Mouse (Mus musculus): ENCODE data around the gene Foxf1. TPM values are rescaled to one million over a fixed set of nuclear protein-coding genes. Genes with fewer than 3 reads are reported as not detected.
A peak's percentile ranks its signal among the peaks of the same experiment; 100 is the strongest.

Gene Foxf1
- polyA plus RNA-seq, 1 experiment from 2014 or later, result 0.80 TPM

- no peaks in the 10 kb centered on the region for H3K9me3 ChIP-seq (ENCODE audit: control insufficient read depth, low read length)
- peaks cover 23% of the 10 kb centered on the region for H3K36me3 ChIP-seq (ENCODE audit: control insufficient read depth, insufficient read depth, low read length)
- H3K9ac ChIP-seq (ENCODE audit: low read length), result peak within 1 kb of the TSS; percentile 92
- peak within 1 kb of the TSS; percentile 63 to 94 for H3K4me3 ChIP-seq (ENCODE audit: control insufficient read depth in 1 of 2, insufficient read depth in 1 of 2, low read depth in 1 of 2, low read length in 2 of 2)
- peaks cover 3% of the 10 kb centered on the region; the same call in 1 of the 2 replicates for H3K27me3 ChIP-seq (ENCODE audit: control insufficient read depth, insufficient read depth, low read length)
- H3K4me1 ChIP-seq (ENCODE audit: control insufficient read depth in 2 of 2, insufficient read depth in 2 of 2, low read length in 2 of 2), result peaks cover 3 to 31% of the 10 kb centered on the region in 2 experiments; a peak in 3 of 4 replicates
- peak within 1 kb of the TSS; percentile 90 for H3K4me2 ChIP-seq (ENCODE audit: low read length)
- H3K27ac ChIP-seq (replicated peaks in 1 of 2; ENCODE audit: control insufficient read depth in 1 of 2, insufficient read depth in 1 of 2, low read depth in 2 of 2, low read length in 2 of 2), result peak within 1 kb of the TSS; percentile 18 to 76
- peak; percentile 83 for ATAC-seq (ENCODE audit: insufficient number of reproducible peaks, insufficient read depth, low FRiP score, low read depth)
- WGBS, result 1% methylated on average over 75 of the region's 75 CpGs
Measured at GRCm38 (mm10) chr8:121107668-121108656, 23.8 kb downstream of the Foxf1 start, which contains the start of gene Mthfsd. Mthfsd (minus strand) TSS chr8:121108392.

- peak overlapping the region; percentile 92 for H3K9ac ChIP-seq (ENCODE audit: low read length)
- H3K27me3 ChIP-seq (ENCODE audit: control insufficient read depth, insufficient read depth, low read length), result peaks cover 5% of the 10 kb centered on the region
- peaks cover 20% of the 10 kb centered on the region for H3K36me3 ChIP-seq (ENCODE audit: control insufficient read depth, insufficient read depth, low read length)
- WGBS, result 20% methylated on average over 5 of the region's 5 CpGs
- H3K4me1 ChIP-seq (ENCODE audit: control insufficient read depth in 2 of 2, insufficient read depth in 2 of 2, low read length in 2 of 2), result peaks cover 3 to 29% of the 10 kb centered on the region in 2 experiments; a peak in 3 of 4 replicates
- H3K4me3 ChIP-seq (ENCODE audit: control insufficient read depth in 1 of 2, insufficient read depth in 1 of 2, low read depth in 1 of 2, low read length in 2 of 2), result peak overlapping the region; percentile 63 to 94
- no peak for ATAC-seq (ENCODE audit: insufficient number of reproducible peaks, insufficient read depth, low FRiP score, low read depth)
- no peaks in the 10 kb centered on the region for H3K9me3 ChIP-seq (ENCODE audit: control insufficient read depth, low read length)
- peak overlapping the region; percentile 90 for H3K4me2 ChIP-seq (ENCODE audit: low read length)
- peak overlapping the region in 1 of 2 experiments; percentile 17; a peak in 3 of 4 replicates for H3K27ac ChIP-seq (replicated peaks in 1 of 2; ENCODE audit: control insufficient read depth in 1 of 2, insufficient read depth in 1 of 2, low read depth in 2 of 2, low read length in 2 of 2)
Measured at GRCm38 (mm10) chr8:121108657-121109056, 24.5 kb downstream of the Foxf1 start.

GRCm38 (mm10) chr8:121111145-121111907 lies 27.1 kb downstream of the Foxf1 start:
- WGBS, result 43% methylated on average over 7 of the region's 7 CpGs
- no peak for ATAC-seq (ENCODE audit: insufficient number of reproducible peaks, insufficient read depth, low FRiP score, low read depth)
- Histone ChIP-seq H3K4me3 (ENCODE audit: control insufficient read depth in 1 of 2, insufficient read depth in 1 of 2, low read depth in 1 of 2, low read length in 2 of 2) (no peak overlapping the region), H3K36me3 (ENCODE audit: control insufficient read depth, insufficient read depth, low read length) (0 out of 2 replicates have a peak, but pooled peaks cover under 1% of the 10 kb centered on the region), H3K9ac (ENCODE audit: low read length) (no peak overlapping the region), H3K4me2 (ENCODE audit: low read length) (no peak overlapping the region), H3K27ac (replicated peaks in 1 of 2; ENCODE audit: control insufficient read depth in 1 of 2, insufficient read depth in 1 of 2, low read depth in 2 of 2, low read length in 2 of 2) (no peak overlapping the region), H3K27me3 (ENCODE audit: control insufficient read depth, insufficient read depth, low read length) (peaks cover 28% of the 10 kb centered on the region), H3K4me1 (ENCODE audit: control insufficient read depth in 2 of 2, insufficient read depth in 2 of 2, low read length in 2 of 2) (peaks cover 3 to 29% of the 10 kb centered on the region in 2 experiments; a peak in 3 of 4 replicates), H3K9me3 (ENCODE audit: control insufficient read depth, low read length) (no peaks in the 10 kb centered on the region)

GRCm38 (mm10) chr8:121113261-121113660 lies 29.1 kb downstream of the Foxf1 start:
- Histone ChIP-seq H3K9ac (ENCODE audit: low read length) (peak overlapping the region; percentile 21; the same call in 1 of the 2 replicates), H3K4me1 (ENCODE audit: control insufficient read depth in 2 of 2, insufficient read depth in 2 of 2, low read length in 2 of 2) (peaks cover 3 to 20% of the 10 kb centered on the region in 2 experiments; a peak in 3 of 4 replicates), H3K9me3 (ENCODE audit: control insufficient read depth, low read length) (0 out of 2 replicates have a peak, but pooled peaks cover 4% of the 10 kb centered on the region), H3K27me3 (ENCODE audit: control insufficient read depth, insufficient read depth, low read length) (peaks cover 46% of the 10 kb centered on the region), H3K36me3 (ENCODE audit: control insufficient read depth, insufficient read depth, low read length) (no peaks in the 10 kb centered on the region; the same call in 1 of the 2 replicates), H3K27ac (replicated peaks in 1 of 2; ENCODE audit: control insufficient read depth in 1 of 2, insufficient read depth in 1 of 2, low read depth in 2 of 2, low read length in 2 of 2) (no peak overlapping the region), H3K4me2 (ENCODE audit: low read length) (0 out of 2 replicates have a peak overlapping the region, but pooled peaks have one; percentile 23), H3K4me3 (ENCODE audit: control insufficient read depth in 1 of 2, insufficient read depth in 1 of 2, low read depth in 1 of 2, low read length in 2 of 2) (no peak overlapping the region)
- WGBS, result 2% methylated on average over 21 of the region's 21 CpGs
- ATAC-seq (ENCODE audit: insufficient number of reproducible peaks, insufficient read depth, low FRiP score, low read depth), result no peak; the same call in 1 of the 2 replicates

- H3K9me3 ChIP-seq (ENCODE audit: control insufficient read depth, low read length), result 0 out of 2 replicates have a peak, but pooled peaks cover 4% of the 10 kb centered on the region
- no peak for ATAC-seq (ENCODE audit: insufficient number of reproducible peaks, insufficient read depth, low FRiP score, low read depth)
- H3K27me3 ChIP-seq (ENCODE audit: control insufficient read depth, insufficient read depth, low read length), result peaks cover 59% of the 10 kb centered on the region
- 2% methylated on average over 25 of the region's 25 CpGs for WGBS
- H3K4me3 ChIP-seq (ENCODE audit: control insufficient read depth in 1 of 2, insufficient read depth in 1 of 2, low read depth in 1 of 2, low read length in 2 of 2), result peak overlapping the region; percentile 25 to 50
- peak overlapping the region; percentile 78 for H3K4me2 ChIP-seq (ENCODE audit: low read length)
- H3K9ac ChIP-seq (ENCODE audit: low read length), result peak overlapping the region; percentile 13; the same call in 1 of the 2 replicates
- no peak overlapping the region for H3K27ac ChIP-seq (replicated peaks in 1 of 2; ENCODE audit: control insufficient read depth in 1 of 2, insufficient read depth in 1 of 2, low read depth in 2 of 2, low read length in 2 of 2)
- no peaks in the 10 kb centered on the region; the same call in 1 of the 2 replicates for H3K36me3 ChIP-seq (ENCODE audit: control insufficient read depth, insufficient read depth, low read length)
- H3K4me1 ChIP-seq (ENCODE audit: control insufficient read depth in 2 of 2, insufficient read depth in 2 of 2, low read length in 2 of 2), result peaks cover 3 to 4% of the 10 kb centered on the region in 2 experiments; a peak in 2 of 4 replicates
Measured at GRCm38 (mm10) chr8:121115136-121115535, 30.9 kb downstream of the Foxf1 start.

- Histone ChIP-seq H3K4me3 (ENCODE audit: control insufficient read depth in 1 of 2, insufficient read depth in 1 of 2, low read depth in 1 of 2, low read length in 2 of 2) (peak within 1 kb of the TSS; percentile 50 to 70), H3K27me3 (ENCODE audit: control insufficient read depth, insufficient read depth, low read length) (peaks cover 65% of the 10 kb centered on the region), H3K36me3 (ENCODE audit: control insufficient read depth, insufficient read depth, low read length) (no peaks in the 10 kb centered on the region; the same call in 1 of the 2 replicates), H3K27ac (replicated peaks in 1 of 2; ENCODE audit: control insufficient read depth in 1 of 2, insufficient read depth in 1 of 2, low read depth in 2 of 2, low read length in 2 of 2) (peak within 1 kb of the TSS; percentile 82 to 89), H3K4me1 (ENCODE audit: control insufficient read depth in 2 of 2, insufficient read depth in 2 of 2, low read length in 2 of 2) (peaks cover 4 to 5% of the 10 kb centered on the region in 2 experiments; a peak in 2 of 4 replicates), H3K9me3 (ENCODE audit: control insufficient read depth, low read length) (0 out of 2 replicates have a peak, but pooled peaks cover 4% of the 10 kb centered on the region), H3K9ac (ENCODE audit: low read length) (peak within 1 kb of the TSS; percentile 71), H3K4me2 (ENCODE audit: low read length) (peak within 1 kb of the TSS; percentile 78)
- 0% methylated on average over 25 of the region's 25 CpGs for WGBS
- ATAC-seq (ENCODE audit: insufficient number of reproducible peaks, insufficient read depth, low FRiP score, low read depth), result peak; percentile 51; the same call in 1 of the 2 replicates
Measured at GRCm38 (mm10) chr8:121115948-121116347, 31.8 kb downstream of the Foxf1 start, which contains the start of gene Foxc2. Foxc2 (plus strand) TSS chr8:121116171.

Data from heart, embryonic 14.5 days (tissue).